Mouse (Mus musculus): ENCODE results near the gene Msmp. TPM values are rescaled to one million over a fixed set of nuclear protein-coding genes. Genes with fewer than 3 reads are reported as not detected.
"Not testable (repeated sequence)": the region's sequence is repeated elsewhere in the genome, so short reads cannot be mapped to it uniquely, and the experiment has no call there.

Gene Msmp
- total and polyA plus RNA-seq, 3 experiments = 0.52 to 0.62 (median 0.57) TPM

GRCm38 (mm10) chr4:43552437-43552836 lies 31.9 kb downstream of the Msmp start:
- no peak overlapping the region for H3K27ac ChIP-seq
- no peaks in the 10 kb centered on the region; the same call in 1 of the 2 replicates for H3K4me1 ChIP-seq (ENCODE audit: control insufficient read depth, insufficient read depth, low read length)
- 99% methylated on average over 5 of the region's 5 CpGs for WGBS
- no peaks in the 10 kb centered on the region for H3K36me3 ChIP-seq (ENCODE audit: control insufficient read depth, insufficient read depth, low read length)
- H3K27me3 ChIP-seq (ENCODE audit: control insufficient read depth, insufficient read depth, low read length) = no peaks in the 10 kb centered on the region
- TF ChIP-seq POLR2A (IDR thresholded peaks at IDR 0.05; ENCODE audit: insufficient read depth, low read depth, low read length) (no peak), EP300 (IDR thresholded peaks at IDR 0.05; ENCODE audit: insufficient read depth, low read depth, low read length) (no peak), CTCF (IDR thresholded peaks at IDR 0.05) (no peak)
- H3K9ac ChIP-seq (ENCODE audit: low read depth, low read length) = no peak overlapping the region
- intact Hi-C loops (cut with DNase I) = no loop called here
- no peaks in the 10 kb centered on the region for H3K79me2 ChIP-seq (replicated peaks; ENCODE audit: control insufficient read depth, insufficient read depth, low read length)
- DNase-seq = no peak
- H3K4me3 ChIP-seq = no peak overlapping the region

DNA sequence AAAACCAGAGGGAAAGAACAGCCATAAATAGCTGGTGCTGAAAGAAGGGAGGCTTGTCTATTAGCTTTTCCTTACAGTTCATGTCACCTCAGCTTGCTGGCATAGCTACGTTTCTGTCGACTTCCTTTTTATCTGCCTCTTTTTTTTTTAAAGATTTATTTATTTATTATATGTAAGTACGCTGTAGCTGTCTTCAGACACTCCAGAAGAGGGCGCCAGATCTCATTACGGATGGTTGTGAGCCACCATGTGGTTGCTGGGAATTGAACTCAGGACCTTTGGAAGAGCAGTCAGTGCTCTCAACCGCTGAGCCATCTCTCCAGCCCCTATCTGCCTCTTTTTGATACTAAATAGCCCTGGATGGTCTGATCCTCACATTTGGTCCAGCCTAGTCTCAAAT lies 32.4 kb downstream of the Msmp start:
- H3K9ac ChIP-seq (ENCODE audit: low read depth, low read length); H3K4me3 ChIP-seq; H3K27ac ChIP-seq; H3K4me1 ChIP-seq (ENCODE audit: control insufficient read depth, insufficient read depth, low read length); H3K79me2 ChIP-seq (replicated peaks; ENCODE audit: control insufficient read depth, insufficient read depth, low read length); H3K27me3 ChIP-seq (ENCODE audit: control insufficient read depth, insufficient read depth, low read length); intact Hi-C loops (cut with DNase I); H3K36me3 ChIP-seq (ENCODE audit: control insufficient read depth, insufficient read depth, low read length); DNase-seq: not testable (repeated sequence)
- TF ChIP-seq CTCF (IDR thresholded peaks at IDR 0.05) = peak; percentile 52
- WGBS = 74% methylated on average over 6 of the region's 6 CpGs

DNA sequence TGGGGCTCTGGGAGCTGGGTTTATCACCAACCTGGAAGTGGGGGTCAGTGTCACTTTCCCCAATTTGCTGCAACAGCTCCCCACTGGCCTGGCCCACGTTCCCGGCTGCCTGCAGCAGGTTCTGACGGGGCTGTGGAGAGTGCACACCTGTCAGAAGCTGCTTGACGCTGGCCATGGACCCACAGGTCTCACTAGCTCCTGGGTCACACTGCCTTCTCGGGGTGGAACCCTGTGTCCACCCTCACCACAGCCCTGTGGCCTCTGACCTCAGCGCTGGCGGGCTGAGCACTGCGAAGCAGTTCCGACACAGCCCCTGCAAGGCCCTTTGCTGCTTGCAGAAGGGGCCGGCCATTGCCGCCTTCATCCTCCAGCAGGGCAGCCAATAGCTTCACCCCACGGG lies 35.2 kb downstream of the Msmp start:
- WGBS = 95% methylated on average over 12 of the region's 12 CpGs
- Histone ChIP-seq H3K9ac (ENCODE audit: low read depth, low read length) (no peak overlapping the region), H3K27ac (no peak overlapping the region), H3K27me3 (ENCODE audit: control insufficient read depth, insufficient read depth, low read length) (no peaks in the 10 kb centered on the region), H3K4me3 (no peak overlapping the region), H3K4me1 (ENCODE audit: control insufficient read depth, insufficient read depth, low read length) (no peaks in the 10 kb centered on the region), H3K36me3 (ENCODE audit: control insufficient read depth, insufficient read depth, low read length) (no peaks in the 10 kb centered on the region), H3K79me2 (replicated peaks; ENCODE audit: control insufficient read depth, insufficient read depth, low read length) (no peaks in the 10 kb centered on the region)
- DNase-seq = no peak
- TF ChIP-seq POLR2A (IDR thresholded peaks at IDR 0.05; ENCODE audit: insufficient read depth, low read depth, low read length) = no peak
- no peak for TF ChIP-seq CTCF (IDR thresholded peaks at IDR 0.05)
- no peak for TF ChIP-seq EP300 (IDR thresholded peaks at IDR 0.05; ENCODE audit: insufficient read depth, low read depth, low read length)
- intact Hi-C loops (cut with DNase I) = no loop called here

- Histone ChIP-seq H3K27ac (no peak overlapping the region), H3K4me3 (no peak overlapping the region), H3K27me3 (ENCODE audit: control insufficient read depth, insufficient read depth, low read length) (no peaks in the 10 kb centered on the region), H3K4me1 (ENCODE audit: control insufficient read depth, insufficient read depth, low read length) (no peaks in the 10 kb centered on the region), H3K9ac (ENCODE audit: low read depth, low read length) (no peak overlapping the region), H3K36me3 (ENCODE audit: control insufficient read depth, insufficient read depth, low read length) (no peaks in the 10 kb centered on the region), H3K79me2 (replicated peaks; ENCODE audit: control insufficient read depth, insufficient read depth, low read length) (no peaks in the 10 kb centered on the region)
- intact Hi-C loops (cut with DNase I) = no loop called here
- WGBS = 79% methylated on average over 8 of the region's 8 CpGs
- DNase-seq = no peak
- TF ChIP-seq EP300 (IDR thresholded peaks at IDR 0.05; ENCODE audit: insufficient read depth, low read depth, low read length) = no peak
- TF ChIP-seq CTCF (IDR thresholded peaks at IDR 0.05) = no peak
- no peak for TF ChIP-seq POLR2A (IDR thresholded peaks at IDR 0.05; ENCODE audit: insufficient read depth, low read depth, low read length)
Observed at GRCm38 (mm10) chr4:43547160-43547559, 37.1 kb downstream of the Msmp start.

DNA sequence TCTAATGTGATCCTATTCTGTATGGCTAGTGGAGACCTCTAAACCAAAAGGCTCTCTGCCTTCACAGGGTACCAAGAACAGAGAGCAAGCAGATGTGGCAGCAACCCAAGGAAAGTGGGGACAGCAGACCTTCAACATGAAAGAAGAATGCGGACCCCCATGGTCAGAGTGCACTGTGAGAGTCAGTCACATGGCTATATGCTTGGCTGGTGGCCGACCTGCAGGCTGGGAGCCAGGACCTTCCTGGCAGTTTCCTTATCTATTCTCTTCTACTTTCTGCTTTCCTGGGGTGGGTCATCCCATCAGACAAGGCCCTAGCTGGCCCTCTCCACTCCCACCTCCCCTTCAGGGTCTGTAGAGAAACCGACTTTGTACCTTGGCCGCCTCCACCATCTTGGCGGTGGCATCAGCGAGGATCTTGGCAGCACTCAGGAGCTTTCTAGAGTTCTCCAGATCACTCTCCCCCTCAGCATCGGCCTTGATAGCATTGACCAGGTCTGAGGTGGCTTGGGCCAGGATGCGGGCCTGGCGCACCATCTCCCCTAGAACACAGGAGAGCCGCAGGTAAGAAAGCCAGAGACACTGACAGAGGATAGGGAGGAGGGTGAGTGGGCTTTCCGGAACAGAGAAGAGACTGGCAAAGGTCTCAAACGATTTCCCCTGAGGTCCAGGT lies 37.8 kb downstream of the Msmp start:
- no peaks in the 10 kb centered on the region for H3K36me3 ChIP-seq (ENCODE audit: control insufficient read depth, insufficient read depth, low read length)
- TF ChIP-seq POLR2A (IDR thresholded peaks at IDR 0.05; ENCODE audit: insufficient read depth, low read depth, low read length) = no peak
- TF ChIP-seq EP300 (IDR thresholded peaks at IDR 0.05; ENCODE audit: insufficient read depth, low read depth, low read length) = no peak
- no peak for TF ChIP-seq CTCF (IDR thresholded peaks at IDR 0.05)
- no peaks in the 10 kb centered on the region for H3K27me3 ChIP-seq (ENCODE audit: control insufficient read depth, insufficient read depth, low read length)

DNA sequence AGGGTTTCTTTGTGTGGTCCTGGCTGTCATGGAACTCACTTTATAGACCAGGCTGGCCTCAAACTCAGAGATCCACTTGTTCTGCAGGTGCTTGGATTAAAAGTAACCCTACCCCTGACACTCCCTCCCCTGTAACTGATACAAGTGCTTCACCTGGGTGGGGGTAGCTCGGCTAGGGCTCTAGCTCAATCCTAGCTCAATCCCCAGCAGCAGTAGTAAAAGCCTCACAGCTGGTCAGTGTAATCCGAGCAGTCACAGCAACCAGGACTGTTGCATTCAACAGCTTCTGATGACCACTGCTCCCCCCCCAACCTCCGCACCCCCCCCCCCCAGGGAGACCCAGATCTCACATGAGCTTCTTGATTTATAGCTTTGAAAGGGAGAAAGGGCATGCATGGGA lies 42.2 kb downstream of the Msmp start:
- WGBS = 84% methylated on average over 3 of the region's 3 CpGs
- Histone ChIP-seq H3K27ac (no peak overlapping the region), H3K9ac (ENCODE audit: low read depth, low read length) (no peak overlapping the region), H3K4me3 (no peak overlapping the region), H3K79me2 (replicated peaks; ENCODE audit: control insufficient read depth, insufficient read depth, low read length) (no peaks in the 10 kb centered on the region), H3K27me3 (ENCODE audit: control insufficient read depth, insufficient read depth, low read length) (no peaks in the 10 kb centered on the region), H3K4me1 (ENCODE audit: control insufficient read depth, insufficient read depth, low read length) (no peaks in the 10 kb centered on the region), H3K36me3 (ENCODE audit: control insufficient read depth, insufficient read depth, low read length) (no peaks in the 10 kb centered on the region)
- intact Hi-C loops (cut with DNase I) = no loop called here
- TF ChIP-seq EP300 (IDR thresholded peaks at IDR 0.05; ENCODE audit: insufficient read depth, low read depth, low read length) = no peak
- DNase-seq = no peak

More for the DNA sequence above, 37.8 kb downstream of the Msmp start:
- Histone ChIP-seq H3K4me1 (ENCODE audit: control insufficient read depth, insufficient read depth, low read length) (no peaks in the 10 kb centered on the region), H3K27ac (no peak overlapping the region), H3K9ac (ENCODE audit: low read depth, low read length) (no peak overlapping the region), H3K79me2 (replicated peaks; ENCODE audit: control insufficient read depth, insufficient read depth, low read length) (no peaks in the 10 kb centered on the region), H3K4me3 (no peak overlapping the region)
- DNase-seq = no peak
- intact Hi-C loops (cut with DNase I) = no loop called here
- WGBS = 66% methylated on average over 12 of the region's 12 CpGs

All from heart, adult 2 months (tissue).